Mouse (Mus musculus) erythroblast, adult 5-6 weeks (primary cell): Measurements from ENCODE around the gene Fas. TPM values are rescaled to one million over a fixed set of nuclear protein-coding genes. Genes with fewer than 3 reads are reported as not detected.

ENCODE experiments used
- ATAC-seq: replicated peaks from 2 replicates; pipeline ENCODE4 v1.8.0; 2016; ENCODE audit warnings: moderate number of reproducible peaks, mild to moderate bottlenecking, moderate TSS enrichment, inconsistent platforms; ENCODE audit not compliant: poor library complexity, low FRiP score, severe bottlenecking
- total RNA-seq, 2 experiments: library from RNA; stranded (forward) in 1 of 2; stranded (reverse) in 1 of 2; fragments of 150-400 nt in 1 of 2; fragments of 200-764, 138-1000 nt in 1 of 2; gene quantifications; 2 replicates each; pipeline versions ENCODE4 v1.2.3 to v1.2.4; 2015 to 2017; ENCODE audit warnings: low replicate concordance in 2 of 2

The Fas gene
- total RNA-seq, 2 experiments from 2014 or later, result 6.8 to 10.2 TPM

- no peak for ATAC-seq
Measured at GRCm38 (mm10) chr19:34278078-34278477, 12.4 kb upstream of the Fas start.

- no peak for ATAC-seq
Measured at GRCm38 (mm10) chr19:34283614-34284013, 6.9 kb upstream of the Fas start.

- ATAC-seq, result no peak
Measured at GRCm38 (mm10) chr19:34284383-34284782, 6.1 kb upstream of the Fas start.

DNA sequence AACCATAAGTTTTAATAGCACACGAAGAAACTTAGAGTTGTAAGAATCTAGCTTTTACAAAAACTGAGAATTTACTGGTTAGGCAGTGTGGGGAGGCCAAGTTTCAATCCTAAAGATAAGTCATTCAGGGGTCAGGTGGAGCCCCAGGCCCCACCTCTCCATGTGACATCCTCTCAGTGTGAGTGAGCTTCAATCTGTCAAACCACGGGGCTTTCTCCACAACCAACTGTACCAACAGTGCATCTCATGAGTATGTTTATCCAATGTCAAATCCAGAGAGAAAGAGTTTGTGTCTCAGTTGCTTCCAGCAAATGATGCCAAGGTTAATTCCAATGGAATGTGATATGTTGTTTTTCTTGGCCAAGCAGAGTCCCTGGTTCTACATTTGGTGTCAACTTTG lies 5.6 kb upstream of the Fas start:
- ATAC-seq, result no peak

DNA sequence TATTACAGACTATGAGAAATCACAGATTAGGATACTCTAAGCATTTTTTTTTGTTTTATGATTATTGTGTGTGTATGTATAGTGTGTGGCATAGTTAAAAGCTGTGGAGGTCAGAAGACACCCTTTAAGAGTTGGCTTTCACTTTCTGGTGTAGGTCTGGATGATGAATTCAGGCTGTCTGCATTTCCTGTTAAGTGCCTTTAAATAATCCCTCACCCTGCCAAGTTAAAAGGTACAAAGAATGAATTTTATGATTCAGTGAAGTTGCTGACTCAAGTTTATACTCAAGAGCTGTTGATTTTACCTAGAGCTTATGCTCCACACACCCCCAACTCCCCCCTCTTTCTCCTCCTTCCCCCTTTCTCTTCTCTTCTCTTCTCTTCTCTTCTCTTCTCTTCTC lies 3.2 kb upstream of the Fas start:
- ATAC-seq, result no peak

- no peak for ATAC-seq
Measured at GRCm38 (mm10) chr19:34287656-34288415, 2.6 kb upstream of the Fas start.

GRCm38 (mm10) chr19:34288696-34289095 lies 1.8 kb upstream of the Fas start:
- ATAC-seq, result no peak

- no peak for ATAC-seq
Measured at GRCm38 (mm10) chr19:34290872-34291341, 441 bp downstream of the Fas start.

DNA sequence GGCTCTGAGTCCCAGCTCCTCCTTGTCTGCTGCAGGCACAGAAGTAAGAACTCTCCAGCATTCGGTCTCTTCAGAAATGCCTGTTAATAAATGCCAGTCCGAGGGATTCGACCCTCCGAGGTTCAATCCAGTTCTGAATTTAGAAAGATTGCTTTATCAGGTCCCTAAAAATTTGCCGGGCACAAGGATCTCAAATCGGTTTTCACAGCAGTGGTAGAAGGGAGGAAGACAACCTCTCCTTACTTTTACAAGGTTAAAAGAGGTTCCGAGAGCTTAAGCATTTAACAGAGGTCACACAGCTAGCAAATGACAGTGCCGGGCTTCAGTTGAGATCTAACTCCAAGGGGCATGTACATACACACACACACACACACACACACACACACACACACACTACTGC lies 913 bp downstream of the Fas start:
- no peak for ATAC-seq

- ATAC-seq, result no peak
Measured at GRCm38 (mm10) chr19:34291956-34292355, 1.5 kb downstream of the Fas start.

GRCm38 (mm10) chr19:34292701-34293100 lies 2.2 kb downstream of the Fas start:
- no peak for ATAC-seq

GRCm38 (mm10) chr19:34293376-34293947 lies 3.0 kb downstream of the Fas start:
- no peak for ATAC-seq

GRCm38 (mm10) chr19:34295442-34295841 lies 5.0 kb downstream of the Fas start:
- ATAC-seq, result no peak

DNA sequence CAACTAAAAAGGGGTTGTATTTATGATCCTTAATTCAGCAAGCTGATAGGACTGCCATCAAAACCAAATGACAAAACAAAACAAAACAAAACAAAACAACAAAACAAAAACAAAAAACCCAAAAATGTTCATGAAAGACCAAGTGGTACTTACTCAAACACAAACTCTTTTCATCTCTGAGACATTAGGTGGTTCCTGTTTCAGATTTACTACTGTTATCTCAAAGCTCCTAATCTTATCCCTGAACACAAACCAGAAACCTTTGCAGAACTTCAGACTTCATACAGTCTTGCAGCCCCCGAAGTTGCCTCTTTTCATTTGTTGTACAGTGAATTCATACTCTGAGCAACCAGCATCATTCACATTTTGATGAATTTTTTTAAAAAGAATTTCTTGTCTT lies 8.1 kb downstream of the Fas start:
- ATAC-seq, result no peak

GRCm38 (mm10) chr19:34299229-34299628 lies 8.8 kb downstream of the Fas start:
- no peak for ATAC-seq

DNA sequence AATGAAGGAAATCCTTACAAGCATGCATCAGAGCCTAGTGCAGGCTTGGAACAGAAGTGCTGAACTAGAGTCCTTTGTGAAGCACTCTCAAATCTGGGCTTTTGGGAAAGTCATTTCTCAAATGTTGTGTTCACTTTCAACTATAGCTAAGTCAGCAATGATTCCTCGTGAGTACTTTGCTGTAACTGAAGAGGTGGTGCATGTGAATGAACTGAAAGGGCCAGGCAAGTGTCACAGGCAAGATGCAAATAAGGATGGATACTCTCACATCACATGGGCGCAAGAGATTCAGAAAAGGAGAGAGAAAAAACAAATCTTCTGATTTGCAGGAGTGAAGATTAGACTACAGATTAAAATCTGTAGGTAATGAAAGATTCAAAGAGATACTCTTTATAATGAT lies 10.0 kb downstream of the Fas start:
- no peak for ATAC-seq

- no peak for ATAC-seq
Measured at GRCm38 (mm10) chr19:34304917-34305316, 14.5 kb downstream of the Fas start.

DNA sequence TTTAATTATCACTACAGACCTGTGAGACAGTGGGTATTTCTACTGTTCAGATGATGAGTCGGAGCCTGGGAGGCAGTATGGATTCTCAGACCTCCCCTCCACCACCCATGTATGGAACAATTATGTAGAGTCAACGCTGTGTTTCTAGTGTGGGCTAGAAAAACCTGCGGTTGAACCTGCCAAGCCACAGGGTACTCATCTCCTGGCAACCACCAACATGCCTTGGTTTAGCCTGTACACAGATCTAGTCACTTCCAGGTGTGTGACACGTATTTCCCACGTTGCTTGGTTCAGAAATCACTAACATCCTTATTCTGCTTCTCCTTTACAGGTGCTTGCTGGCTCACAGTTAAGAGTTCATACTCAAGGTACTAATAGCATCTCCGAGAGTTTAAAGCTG lies 16.3 kb downstream of the Fas start:
- ATAC-seq, result no peak

DNA sequence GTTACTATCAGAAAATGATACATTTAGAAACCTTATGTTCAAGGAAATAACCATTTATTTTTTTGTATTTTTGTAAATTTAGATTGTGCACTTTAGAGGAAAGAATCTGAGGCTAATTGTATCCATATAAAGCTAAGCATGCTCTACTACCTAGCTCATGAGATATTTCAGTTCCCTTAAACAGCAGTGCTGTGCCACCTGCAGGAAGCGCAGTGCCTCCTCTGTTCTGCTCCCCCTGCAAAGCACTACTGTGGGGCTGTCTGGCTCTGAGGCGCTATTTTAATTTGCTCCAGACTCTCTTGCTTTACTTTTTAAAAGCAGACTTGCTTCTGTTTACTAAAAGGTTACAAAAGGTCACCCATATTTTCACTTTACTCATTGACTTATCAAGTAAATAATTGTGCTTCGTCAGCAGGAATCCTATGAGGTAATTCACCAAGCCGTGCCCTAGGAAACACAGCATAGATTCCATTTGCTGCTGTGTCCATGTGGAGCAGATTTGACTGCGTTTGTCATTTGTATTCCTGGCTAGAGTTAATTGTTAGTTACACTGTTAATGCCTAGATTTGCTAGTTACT lies 21.8 kb downstream of the Fas start:
- ATAC-seq, result no peak

GRCm38 (mm10) chr19:34328051-34328450 lies 37.6 kb downstream of the Fas start:
- ATAC-seq, result no peak

DNA sequence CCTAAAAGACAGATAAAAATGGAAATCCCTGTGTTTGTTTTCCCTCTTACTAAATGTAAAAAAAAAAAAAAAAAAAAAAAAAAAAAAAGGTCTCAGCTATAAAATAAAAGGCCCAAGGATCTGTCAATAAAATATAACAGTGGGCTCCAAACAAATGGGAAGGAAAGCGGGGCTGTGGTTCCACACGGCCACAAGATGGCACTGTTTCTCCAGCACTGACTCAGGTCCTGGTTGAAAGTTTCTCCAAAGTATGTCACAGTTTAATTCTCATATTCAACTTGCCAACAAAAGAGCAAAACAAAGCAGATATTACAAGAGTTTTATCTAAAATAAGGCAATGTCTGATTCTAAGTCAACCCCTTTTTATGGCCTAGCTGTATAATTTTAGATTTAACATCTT lies 43.8 kb downstream of the Fas start:
- ATAC-seq, result 0 out of 2 replicates have a peak, but pooled peaks have one; percentile 69
